Mouse (Mus musculus): Measurements from ENCODE around the gene Kcna10. TPM values are rescaled to one million over a fixed set of nuclear protein-coding genes. Genes with fewer than 3 reads are reported as not detected.

Kcna10 gene
- polyA plus RNA-seq, 1 experiment from 2014 or later, result not detected

GRCm38 (mm10) chr3:107169552-107169951, 13.3 kb upstream of the Kcna10 start:
- no peaks in the 10 kb centered on the region for H3K27me3 ChIP-seq
- H3K4me3 ChIP-seq (replicated peaks), result no peak overlapping the region
- no peaks in the 10 kb centered on the region for H3K9me3 ChIP-seq (replicated peaks)
- WGBS, result 75% methylated on average over 2 of the region's 2 CpGs
- no peak overlapping the region for H3K27ac ChIP-seq (replicated peaks)
- H3K4me1 ChIP-seq, result no peaks in the 10 kb centered on the region
- H3K4me2 ChIP-seq (replicated peaks), result no peak overlapping the region
- no peak for ATAC-seq (ENCODE audit: insufficient number of reproducible peaks, low FRiP score, low TSS enrichment, low read depth)
- no peak overlapping the region for H3K9ac ChIP-seq
- H3K36me3 ChIP-seq, result no peaks in the 10 kb centered on the region

GRCm38 (mm10) chr3:107171964-107172363, 10.9 kb upstream of the Kcna10 start:
- Histone ChIP-seq H3K9me3 (replicated peaks) (no peaks in the 10 kb centered on the region), H3K9ac (no peak overlapping the region), H3K27me3 (no peaks in the 10 kb centered on the region), H3K27ac (replicated peaks) (no peak overlapping the region), H3K4me3 (replicated peaks) (no peak overlapping the region), H3K4me2 (replicated peaks) (no peak overlapping the region), H3K36me3 (no peaks in the 10 kb centered on the region), H3K4me1 (no peaks in the 10 kb centered on the region)
- no peak for ATAC-seq (ENCODE audit: insufficient number of reproducible peaks, low FRiP score, low TSS enrichment, low read depth)
- 73% methylated on average over 3 of the region's 3 CpGs for WGBS

DNA sequence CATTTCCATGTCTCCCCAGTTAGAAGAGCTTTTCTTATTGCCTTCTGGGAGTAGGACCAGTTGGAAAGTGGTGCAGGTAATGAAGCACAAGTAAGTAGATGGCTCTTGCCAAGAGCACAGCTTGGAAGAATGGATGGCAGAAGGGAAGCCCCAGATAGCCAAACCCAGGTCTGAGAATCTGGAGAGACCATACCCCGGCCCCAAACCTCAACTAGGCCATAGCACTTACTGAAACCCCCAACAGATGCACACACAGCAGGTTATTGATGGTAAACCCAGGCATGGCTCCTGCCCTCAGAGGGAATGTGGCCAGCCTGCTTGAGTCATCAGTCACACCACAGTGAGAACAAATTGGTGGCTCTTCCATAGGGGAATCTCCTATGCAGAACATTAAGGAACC, 10.3 kb upstream of the Kcna10 start:
- no peak overlapping the region for H3K27ac ChIP-seq (replicated peaks)
- H3K4me2 ChIP-seq (replicated peaks), result no peak overlapping the region
- no peaks in the 10 kb centered on the region for H3K4me1 ChIP-seq
- no peaks in the 10 kb centered on the region for H3K9me3 ChIP-seq (replicated peaks)
- no peak overlapping the region for H3K9ac ChIP-seq
- WGBS, result 81% methylated on average over 1 of the region's 1 CpGs
- no peak overlapping the region for H3K4me3 ChIP-seq (replicated peaks)
- no peaks in the 10 kb centered on the region for H3K36me3 ChIP-seq
- ATAC-seq (ENCODE audit: insufficient number of reproducible peaks, low FRiP score, low TSS enrichment, low read depth), result no peak
- H3K27me3 ChIP-seq, result no peaks in the 10 kb centered on the region

GRCm38 (mm10) chr3:107175486-107175885, 7.4 kb upstream of the Kcna10 start:
- no peak overlapping the region for H3K9ac ChIP-seq
- no peaks in the 10 kb centered on the region for H3K9me3 ChIP-seq (replicated peaks)
- no peaks in the 10 kb centered on the region for H3K36me3 ChIP-seq
- H3K4me3 ChIP-seq (replicated peaks), result no peak overlapping the region
- no peak overlapping the region for H3K4me2 ChIP-seq (replicated peaks)
- no peaks in the 10 kb centered on the region for H3K27me3 ChIP-seq
- 68% methylated on average over 4 of the region's 4 CpGs for WGBS
- no peak overlapping the region for H3K27ac ChIP-seq (replicated peaks)
- ATAC-seq (ENCODE audit: insufficient number of reproducible peaks, low FRiP score, low TSS enrichment, low read depth), result no peak
- H3K4me1 ChIP-seq, result no peaks in the 10 kb centered on the region

- no peak overlapping the region for H3K4me2 ChIP-seq (replicated peaks)
- no peaks in the 10 kb centered on the region for H3K4me1 ChIP-seq
- no peak overlapping the region for H3K4me3 ChIP-seq (replicated peaks)
- no peaks in the 10 kb centered on the region for H3K27me3 ChIP-seq
- no peak overlapping the region for H3K27ac ChIP-seq (replicated peaks)
- ATAC-seq (ENCODE audit: insufficient number of reproducible peaks, low FRiP score, low TSS enrichment, low read depth), result no peak
- H3K36me3 ChIP-seq, result no peaks in the 10 kb centered on the region
- WGBS, result 72% methylated on average over 9 of the region's 9 CpGs
- H3K9me3 ChIP-seq (replicated peaks), result no peaks in the 10 kb centered on the region
- no peak overlapping the region for H3K9ac ChIP-seq
These were observed 6.4 kb upstream of the Kcna10 start for GRCm38 (mm10) chr3:107176501-107176900.

- Histone ChIP-seq H3K27ac (replicated peaks) (no peak overlapping the region), H3K9me3 (replicated peaks) (no peaks in the 10 kb centered on the region), H3K4me1 (no peaks in the 10 kb centered on the region), H3K36me3 (no peaks in the 10 kb centered on the region), H3K27me3 (peaks cover 3% of the 10 kb centered on the region; the same call in 1 of the 2 replicates), H3K4me3 (replicated peaks) (no peak overlapping the region), H3K9ac (no peak overlapping the region), H3K4me2 (replicated peaks) (no peak overlapping the region)
- ATAC-seq (ENCODE audit: insufficient number of reproducible peaks, low FRiP score, low TSS enrichment, low read depth), result no peak
- 75% methylated on average over 2 of the region's 2 CpGs for WGBS
These were observed 2.0 kb upstream of the Kcna10 start for GRCm38 (mm10) chr3:107180860-107181259.

GRCm38 (mm10) chr3:107183178-107183577, 322 bp downstream of the Kcna10 start:
- H3K4me2 ChIP-seq (replicated peaks), result no peak overlapping the region
- H3K27me3 ChIP-seq, result peaks cover 3% of the 10 kb centered on the region; the same call in 1 of the 2 replicates
- H3K9ac ChIP-seq, result no peak overlapping the region
- no peak overlapping the region for H3K27ac ChIP-seq (replicated peaks)
- whole genome bisulfite sequencing, result 83% methylated on average over 3 of the region's 3 CpGs
- H3K4me1 ChIP-seq, result no peaks in the 10 kb centered on the region
- ATAC-seq (ENCODE audit: insufficient number of reproducible peaks, low FRiP score, low TSS enrichment, low read depth), result no peak
- H3K9me3 ChIP-seq (replicated peaks), result no peaks in the 10 kb centered on the region
- H3K4me3 ChIP-seq (replicated peaks), result no peak overlapping the region
- H3K36me3 ChIP-seq, result no peaks in the 10 kb centered on the region

- no peak for ATAC-seq (ENCODE audit: insufficient number of reproducible peaks, low FRiP score, low TSS enrichment, low read depth)
- Histone ChIP-seq H3K4me1 (no peaks in the 10 kb centered on the region), H3K4me3 (replicated peaks) (no peak overlapping the region), H3K27ac (replicated peaks) (no peak overlapping the region), H3K27me3 (peaks cover 3% of the 10 kb centered on the region; the same call in 1 of the 2 replicates), H3K36me3 (no peaks in the 10 kb centered on the region), H3K9me3 (replicated peaks) (no peaks in the 10 kb centered on the region), H3K4me2 (replicated peaks) (no peak overlapping the region), H3K9ac (no peak overlapping the region)
- 68% methylated on average over 3 of the region's 3 CpGs for WGBS
These were observed 2.7 kb downstream of the Kcna10 start for GRCm38 (mm10) chr3:107185597-107185996.

DNA sequence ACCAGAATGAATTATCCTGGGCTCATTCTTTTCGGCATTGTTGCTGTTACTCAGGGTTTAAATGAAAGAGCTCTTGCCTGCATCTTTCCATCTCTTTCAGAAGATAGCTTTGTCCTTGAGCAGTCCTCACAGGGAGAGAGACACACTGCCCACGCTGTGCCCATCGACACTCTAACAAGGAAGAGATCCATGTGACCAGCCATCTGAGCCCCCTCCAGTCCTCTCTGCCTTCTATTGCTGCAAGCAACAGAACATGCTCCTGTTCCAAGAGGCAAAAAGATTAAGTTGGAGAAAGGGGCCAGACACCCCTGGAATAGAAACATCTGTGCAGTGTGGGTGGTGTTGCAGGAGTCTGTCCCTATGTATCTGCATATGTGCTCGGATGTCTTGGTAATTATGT, 4.2 kb downstream of the Kcna10 start:
- Histone ChIP-seq H3K4me1 (no peaks in the 10 kb centered on the region), H3K4me3 (replicated peaks) (no peak overlapping the region), H3K9me3 (replicated peaks) (no peaks in the 10 kb centered on the region), H3K9ac (no peak overlapping the region), H3K27ac (replicated peaks) (no peak overlapping the region), H3K36me3 (no peaks in the 10 kb centered on the region), H3K27me3 (peaks cover 3% of the 10 kb centered on the region; the same call in 1 of the 2 replicates), H3K4me2 (replicated peaks) (no peak overlapping the region)
- 75% methylated on average over 4 of the region's 4 CpGs for WGBS
- ATAC-seq (ENCODE audit: insufficient number of reproducible peaks, low FRiP score, low TSS enrichment, low read depth), result no peak

GRCm38 (mm10) chr3:107188226-107188899, 5.5 kb downstream of the Kcna10 start:
- Histone ChIP-seq H3K4me2 (replicated peaks) (no peak overlapping the region), H3K4me3 (replicated peaks) (no peak overlapping the region), H3K9me3 (replicated peaks) (no peaks in the 10 kb centered on the region), H3K9ac (no peak overlapping the region), H3K36me3 (no peaks in the 10 kb centered on the region), H3K4me1 (no peaks in the 10 kb centered on the region), H3K27ac (replicated peaks) (no peak overlapping the region), H3K27me3 (no peaks in the 10 kb centered on the region)
- no peak for ATAC-seq (ENCODE audit: insufficient number of reproducible peaks, low FRiP score, low TSS enrichment, low read depth)
- WGBS, result 39% methylated on average over 6 of the region's 6 CpGs

DNA sequence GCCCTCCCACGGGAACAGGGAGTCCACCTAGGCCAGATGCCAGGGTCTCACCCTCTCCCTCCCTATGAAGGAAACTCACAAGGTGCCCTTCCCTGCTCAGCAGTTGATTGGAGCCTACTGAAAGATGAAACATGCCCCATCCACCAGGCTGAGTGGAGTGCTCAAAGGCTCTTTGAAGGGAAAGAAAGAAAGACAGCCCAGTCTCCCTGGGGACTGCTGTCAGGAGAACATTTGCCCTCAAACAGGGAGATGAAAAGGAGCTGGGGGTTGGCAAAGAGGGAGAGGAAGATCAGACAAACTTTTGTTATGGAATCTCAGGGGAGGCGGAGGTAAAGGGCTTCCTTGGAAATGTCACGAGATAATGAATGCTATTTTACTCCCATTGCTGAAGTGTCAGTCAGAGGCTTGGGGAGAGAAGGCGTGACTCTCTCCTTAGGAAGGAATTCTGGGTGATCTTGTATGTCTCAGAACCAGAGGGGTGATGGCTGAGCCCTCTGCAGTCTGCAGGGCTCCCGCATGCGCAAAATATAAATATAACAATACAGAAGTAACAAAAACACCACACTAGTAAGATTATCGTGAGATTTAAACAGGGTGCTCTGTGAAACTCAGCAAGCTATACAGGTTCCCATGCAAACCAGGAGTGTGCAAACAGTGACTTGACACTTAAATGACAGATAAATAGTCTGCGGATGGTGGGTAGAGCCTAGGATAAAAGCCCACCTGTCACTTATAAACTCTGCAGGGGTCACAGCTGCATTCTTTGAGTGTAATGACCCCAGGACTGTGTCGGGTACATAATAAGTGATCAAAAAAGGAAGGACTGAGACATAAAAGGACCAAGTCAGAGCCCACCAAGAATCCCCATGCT, 18.7 kb downstream of the Kcna10 start:
- no peak overlapping the region for H3K27ac ChIP-seq (replicated peaks)
- no peaks in the 10 kb centered on the region for H3K9me3 ChIP-seq (replicated peaks)
- H3K27me3 ChIP-seq, result no peaks in the 10 kb centered on the region
- no peaks in the 10 kb centered on the region for H3K4me1 ChIP-seq
- H3K4me2 ChIP-seq (replicated peaks), result no peak overlapping the region
- H3K9ac ChIP-seq, result no peak overlapping the region
- no peak for ATAC-seq (ENCODE audit: insufficient number of reproducible peaks, low FRiP score, low TSS enrichment, low read depth)
- H3K36me3 ChIP-seq, result no peaks in the 10 kb centered on the region
- 39% methylated on average over 9 of the region's 9 CpGs for WGBS
- no peak overlapping the region for H3K4me3 ChIP-seq (replicated peaks)
